Mouse (Mus musculus): ENCODE results near the gene Fgd2.
A peak's percentile ranks its signal among the peaks of the same experiment; 100 is the strongest.
"Not testable (repeated sequence)": the region's sequence is repeated elsewhere in the genome, so short reads cannot be mapped to it uniquely, and the experiment has no call there.

The Fgd2 gene

DNA sequence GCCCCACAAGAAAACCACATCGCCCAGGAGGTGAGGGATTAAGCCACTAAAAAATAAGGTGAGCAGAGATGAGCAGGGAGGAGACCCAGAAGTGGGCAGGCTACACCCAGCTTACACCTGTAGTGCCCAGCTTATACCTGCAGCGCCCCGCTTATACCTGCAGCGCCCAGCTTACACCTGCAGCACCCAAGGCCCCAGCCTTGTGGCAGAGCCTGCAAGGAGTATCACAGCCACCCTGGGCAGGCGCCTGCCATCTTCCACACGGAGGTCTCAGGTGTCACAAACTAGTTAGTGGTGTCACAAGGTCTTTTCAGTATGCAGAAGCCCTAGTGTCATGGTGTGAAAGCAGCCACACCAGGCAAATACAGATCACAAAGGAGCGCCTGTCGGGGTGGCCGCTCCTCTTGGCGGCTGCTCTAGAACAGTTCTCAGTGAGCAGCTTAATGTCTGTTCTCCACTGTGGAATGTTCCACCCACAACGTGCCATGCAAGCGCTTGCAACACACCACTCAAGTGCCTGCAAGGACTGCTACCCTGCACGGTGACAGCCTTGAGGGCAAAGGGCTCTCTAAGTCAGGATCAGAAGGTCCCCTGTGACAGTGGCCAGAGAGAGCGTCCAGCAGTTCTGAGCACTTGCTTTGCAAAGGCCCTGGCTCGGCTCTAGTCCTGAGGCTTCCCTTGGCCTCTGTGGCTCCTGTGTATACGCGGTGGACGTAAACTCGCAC is 24.3 kb upstream of the Fgd2 start:
- no peak for DNase-seq (ENCODE audit: low spot score in 2 of 2)

DNA sequence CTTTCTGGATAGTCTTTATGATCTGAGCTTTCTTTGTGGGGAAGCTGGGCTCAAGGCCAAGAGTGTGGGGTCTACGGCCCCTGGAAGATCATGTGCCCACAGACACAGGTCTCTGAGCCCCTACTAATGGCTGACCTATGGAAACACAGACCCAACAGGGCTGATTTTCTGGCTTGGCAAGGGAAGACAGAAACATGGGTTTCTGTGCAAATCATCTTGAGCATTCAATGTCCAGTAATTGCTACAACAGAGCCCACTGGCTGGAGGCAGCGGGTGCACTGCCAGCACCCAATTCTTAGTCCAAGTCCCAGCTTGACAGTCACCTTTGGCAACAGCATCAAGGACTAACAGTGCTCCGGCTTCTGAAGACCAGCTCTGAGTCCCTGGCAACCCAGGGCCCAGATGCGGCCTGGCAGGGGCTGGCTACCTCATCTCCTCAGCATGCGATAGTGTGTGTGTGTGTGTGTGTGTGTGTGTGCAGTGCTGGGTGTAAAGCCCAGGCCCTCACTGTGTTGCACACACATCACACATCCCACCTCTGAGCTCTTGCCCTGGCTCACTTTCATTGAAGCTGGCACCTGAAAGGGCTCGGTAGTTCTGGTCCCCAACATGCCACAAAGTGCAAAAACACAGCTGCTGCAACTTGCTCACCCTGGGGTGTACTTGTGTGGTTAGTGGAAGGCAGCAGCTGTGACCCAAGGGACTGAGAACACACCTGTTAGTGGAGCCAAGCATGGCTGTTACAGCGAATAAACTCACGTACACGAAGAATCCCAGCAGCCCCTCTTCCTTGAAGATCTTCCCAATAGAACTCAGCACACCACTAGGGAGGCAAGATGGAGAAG is 22.5 kb upstream of the Fgd2 start:
- no peak for DNase-seq (ENCODE audit: low spot score in 2 of 2)

DNA sequence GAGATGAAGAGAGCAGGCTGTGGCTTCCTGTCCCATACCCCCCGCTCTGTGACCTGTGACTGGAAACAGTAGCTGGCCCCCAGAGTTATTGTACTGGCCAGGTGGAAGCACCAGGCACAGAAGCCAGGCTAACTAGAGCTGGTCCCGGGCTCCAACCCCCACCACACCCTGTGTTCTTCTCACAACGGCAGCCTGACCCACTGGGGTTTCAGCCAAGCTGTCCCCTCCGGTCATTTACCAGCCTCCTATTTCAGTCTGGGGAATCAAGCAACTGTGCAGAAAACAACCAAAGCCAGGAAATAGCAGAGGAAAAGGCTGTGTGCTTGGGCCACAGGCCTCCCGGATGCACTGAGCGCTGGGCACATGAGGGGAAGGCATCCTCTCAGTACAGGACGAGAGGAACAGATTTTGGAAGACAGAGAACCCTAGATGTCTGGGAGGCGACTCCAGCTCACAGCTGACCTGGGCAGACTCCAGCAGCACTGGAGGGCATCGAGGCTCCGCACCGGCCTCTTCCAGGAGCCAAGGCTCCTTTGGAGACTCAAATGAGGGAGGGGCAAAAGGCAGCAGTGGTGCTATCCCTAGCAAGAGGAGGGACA is 21.4 kb upstream of the Fgd2 start:
- no peak for DNase-seq (ENCODE audit: low spot score in 2 of 2)

DNA sequence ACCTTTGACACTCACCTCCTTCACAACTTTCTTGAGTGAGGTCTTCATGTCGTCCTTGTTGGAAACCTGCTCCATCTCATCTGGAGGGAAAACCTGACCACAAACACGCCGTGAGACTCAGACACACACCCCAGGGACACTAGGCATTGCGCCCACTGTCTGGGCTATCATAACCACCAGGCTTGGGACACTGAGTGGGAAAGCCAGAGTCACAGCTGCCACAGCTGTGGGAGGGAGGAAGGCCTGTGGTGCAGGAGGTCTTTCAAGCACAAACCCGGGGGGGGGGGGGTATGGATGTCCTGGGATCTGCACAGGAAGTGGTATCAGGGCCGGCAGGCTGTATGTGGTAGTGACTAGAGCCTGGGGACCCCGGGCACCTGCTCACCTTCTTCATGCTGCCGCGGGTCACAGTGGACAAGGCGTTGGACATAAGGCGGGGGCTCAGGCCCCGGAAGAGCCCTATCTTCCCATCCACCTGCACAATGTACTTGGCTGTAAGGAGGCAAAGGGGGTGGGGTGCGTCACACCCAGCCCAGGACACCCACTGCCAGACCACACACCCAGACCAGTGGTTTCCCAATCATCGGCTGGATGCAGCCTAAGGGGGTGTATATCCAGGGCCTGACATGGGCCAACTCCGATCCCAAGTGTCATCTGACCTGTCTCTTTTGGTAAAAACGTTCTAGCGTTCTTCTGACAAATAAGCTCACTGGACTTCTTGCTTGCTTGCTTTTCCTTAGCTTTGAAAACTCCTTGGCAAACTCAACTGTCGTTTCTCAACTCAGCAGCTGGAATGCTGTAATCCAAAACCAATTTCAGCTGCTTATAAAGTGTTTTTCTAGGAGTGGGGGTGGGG is 20.1 kb upstream of the Fgd2 start:
- no peak for DNase-seq (ENCODE audit: low spot score in 2 of 2)

GRCm38 (mm10) chr17:29341591-29342003 is 19.1 kb upstream of the Fgd2 start:
- no peak for DNase-seq (ENCODE audit: low spot score in 2 of 2)

- no peak for DNase-seq (ENCODE audit: low spot score in 2 of 2)
These were observed 18.5 kb upstream of the Fgd2 start for GRCm38 (mm10) chr17:29342010-29342910.

DNA sequence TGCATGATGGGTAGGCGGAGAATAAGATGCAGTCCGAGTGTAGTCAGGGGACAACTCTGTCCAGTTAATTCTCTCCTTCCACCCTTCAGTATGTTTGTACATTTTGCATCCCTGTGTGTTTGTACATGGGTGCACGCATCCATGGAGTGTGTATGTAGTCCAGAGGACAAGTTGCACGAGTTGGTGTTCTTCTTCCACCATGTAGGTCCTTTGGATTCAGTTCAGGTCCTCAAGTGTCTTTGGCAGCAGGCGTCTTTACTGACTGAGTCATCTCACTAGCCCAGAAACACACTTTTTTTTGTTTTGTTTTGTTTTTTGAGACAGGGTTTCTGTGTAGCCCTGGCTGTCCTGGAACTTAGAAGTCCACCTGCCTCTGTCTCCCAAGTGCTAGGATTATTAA is 17.5 kb upstream of the Fgd2 start:
- DNase-seq (ENCODE audit: low spot score in 2 of 2) = no peak

DNA sequence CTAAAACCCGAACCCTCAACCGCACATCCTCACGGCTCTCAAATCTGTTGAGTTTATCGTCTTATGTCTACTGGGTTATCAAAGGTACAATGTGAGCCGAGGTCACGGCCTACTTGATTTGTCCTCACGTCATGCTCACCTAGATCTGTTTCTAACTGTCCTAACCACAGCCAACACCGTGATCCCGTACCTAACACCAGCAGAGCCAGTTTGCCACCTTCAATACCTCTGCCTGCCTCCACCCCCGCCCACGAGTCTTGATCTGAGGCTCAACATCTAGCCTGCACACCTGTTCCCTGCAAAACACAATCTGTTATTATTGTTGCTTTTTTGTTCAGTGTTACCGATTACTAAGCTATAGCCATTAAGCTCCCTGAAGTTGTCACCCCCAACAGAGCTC is 15.4 kb upstream of the Fgd2 start:
- no peak for DNase-seq (ENCODE audit: low spot score in 2 of 2)

- DNase-seq (ENCODE audit: low spot score in 2 of 2) = no peak
These were observed 14.1 kb upstream of the Fgd2 start for GRCm38 (mm10) chr17:29346496-29347125.

- DNase-seq (ENCODE audit: low spot score in 2 of 2) = peak in 1 of 2 experiments; percentile 64
These were observed 13.5 kb upstream of the Fgd2 start for GRCm38 (mm10) chr17:29347126-29347644.

DNA sequence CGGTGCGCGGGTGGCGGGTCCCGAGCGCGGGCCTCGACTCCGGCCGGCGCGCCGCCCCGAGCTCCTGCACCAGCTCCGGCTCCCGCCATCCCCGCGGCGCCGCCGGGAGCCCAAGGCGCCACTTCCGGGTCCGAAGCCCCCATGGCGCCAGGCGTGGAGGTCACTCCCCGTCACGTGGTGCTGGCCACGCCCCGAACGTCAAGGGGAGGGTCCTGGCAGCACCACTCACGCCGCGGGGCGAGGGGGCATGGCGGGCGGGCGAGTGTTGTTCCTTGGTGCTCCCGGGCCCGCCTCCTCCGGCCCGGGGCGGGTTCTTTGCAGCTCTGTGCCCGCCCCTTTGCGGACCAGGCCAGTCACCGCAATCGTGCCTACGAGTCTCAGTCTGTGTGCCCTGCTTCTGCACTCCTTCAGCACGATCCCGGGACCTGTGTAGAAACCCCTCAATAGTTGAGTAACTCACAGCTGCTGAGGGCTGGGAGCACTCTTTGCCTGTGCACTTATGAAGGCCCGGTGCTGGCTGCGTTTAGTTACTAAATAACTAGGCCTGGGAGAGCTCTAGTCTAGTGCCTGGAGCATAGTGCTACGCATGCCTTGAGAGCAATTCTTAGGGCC is 13.0 kb upstream of the Fgd2 start, which contains the start of gene Mtch1:
Gene Mtch1 (minus strand): TSS at position 290 of the 612 bp plus-strand sequence.
- DNase-seq (ENCODE audit: low spot score in 2 of 2) = peak; percentile 99

GRCm38 (mm10) chr17:29348996-29349395 is 11.7 kb upstream of the Fgd2 start:
- DNase-seq (ENCODE audit: low spot score in 2 of 2) = no peak

DNA sequence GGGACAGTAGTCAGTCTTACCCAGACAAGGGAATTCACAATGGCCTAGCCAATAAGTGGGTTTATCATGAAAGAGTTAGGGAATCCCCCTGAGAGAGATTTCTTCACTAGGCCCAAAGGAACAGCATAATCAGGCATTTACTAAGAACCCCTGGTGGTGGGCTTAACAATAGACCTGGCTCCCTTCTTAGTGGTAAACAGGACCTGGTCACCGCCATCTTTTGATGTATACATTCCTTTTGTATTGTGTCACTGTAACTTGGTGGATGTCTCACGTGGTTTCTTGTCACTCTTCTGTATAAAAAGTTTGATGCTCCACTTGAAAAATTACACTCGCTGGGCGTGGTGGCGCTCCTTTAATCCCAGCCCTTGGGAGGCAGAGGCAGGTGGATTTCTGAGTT is 9.7 kb upstream of the Fgd2 start:
- DNase-seq (ENCODE audit: low spot score in 2 of 2) = not testable (repeated sequence)

- no peak for DNase-seq (ENCODE audit: low spot score in 2 of 2)
These were observed 5.3 kb upstream of the Fgd2 start for GRCm38 (mm10) chr17:29355461-29355840.

- DNase-seq (ENCODE audit: low spot score in 2 of 2) = no peak
These were observed 4.8 kb upstream of the Fgd2 start for GRCm38 (mm10) chr17:29355841-29356478.

GRCm38 (mm10) chr17:29356479-29356856 is 4.2 kb upstream of the Fgd2 start:
- peak in 1 of 2 experiments; percentile 48 for DNase-seq (ENCODE audit: low spot score in 2 of 2)

GRCm38 (mm10) chr17:29356882-29357281 is 3.8 kb upstream of the Fgd2 start:
- no peak for DNase-seq (ENCODE audit: low spot score in 2 of 2)

DNA sequence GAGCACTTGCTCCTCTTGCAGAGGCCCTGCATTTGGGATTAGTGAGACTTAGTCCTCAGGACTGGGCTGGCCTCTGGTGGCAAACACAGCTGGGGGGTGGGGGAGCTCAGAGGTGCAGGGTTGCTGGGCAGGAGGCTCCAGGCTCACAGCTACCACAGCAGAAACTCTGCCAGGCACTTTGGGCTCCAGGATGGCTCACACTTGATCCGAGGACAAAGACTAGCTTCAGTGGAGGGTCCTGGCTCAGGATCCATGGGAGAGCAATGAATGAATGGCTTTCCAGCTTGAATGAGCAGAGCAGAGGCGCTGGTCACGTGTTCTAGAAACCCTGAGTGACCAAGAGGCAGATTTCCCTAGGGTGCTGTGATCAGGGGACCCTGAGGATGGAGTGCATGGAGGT is 1.8 kb upstream of the Fgd2 start:
- no peak for DNase-seq (ENCODE audit: low spot score in 2 of 2)

Measured in spleen, postnatal 4 days (tissue).